Mouse (Mus musculus): ENCODE measurements around the gene Pan2.

DNA sequence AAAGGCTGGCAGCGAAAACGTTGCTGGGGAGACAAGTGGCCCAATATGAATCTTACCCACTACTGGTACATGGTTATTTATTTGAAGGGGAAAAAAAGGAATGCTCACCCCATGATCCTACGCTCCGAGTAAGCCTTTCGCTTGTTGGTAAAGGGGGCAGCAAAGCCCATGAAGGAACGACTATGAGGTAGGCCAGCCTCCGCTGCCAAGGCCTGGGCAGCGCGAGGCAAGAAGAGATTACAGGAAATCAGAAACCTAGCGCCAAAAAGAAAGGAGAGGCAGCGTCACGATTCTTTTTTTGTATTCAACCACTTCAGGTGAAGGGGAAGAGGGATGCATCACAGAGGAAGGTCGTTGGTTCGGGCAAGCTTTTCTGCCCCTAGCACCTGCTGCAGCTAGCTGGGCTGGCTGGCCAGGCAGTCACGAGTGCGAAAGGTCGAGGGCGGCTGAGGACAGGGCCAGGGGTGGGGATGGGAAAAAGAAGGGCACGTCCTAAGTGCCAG lies 64.8 kb downstream of the Pan2 start:
- TF ChIP-seq CTCF (IDR thresholded peaks at IDR 0.05; ENCODE audit: extremely low read depth, insufficient read depth, insufficient read length, insufficient replicate concordance): no peak
- TF ChIP-seq POLR2A (IDR thresholded peaks at IDR 0.05; ENCODE audit: low read depth, low read length): no peak
